Mouse (Mus musculus): ENCODE results near the gene Casc3.

GRCm38 (mm10) chr11:98827877-98828276 lies 23.2 kb downstream of the Casc3 start:
- TF ChIP-seq MXI1 (IDR thresholded peaks at IDR 0.05; ENCODE audit: low read depth, low read length) (no peak), CTCF (conservative IDR thresholded peaks at IDR 0.05 in 1 of 2, IDR thresholded peaks at IDR 0.05 in 1 of 2; ENCODE audit: low read depth in 2 of 2, low read length in 2 of 2) (no peak), HCFC1 (IDR thresholded peaks at IDR 0.05; ENCODE audit: low read depth, low read length) (no peak), UBTF (IDR thresholded peaks at IDR 0.05; ENCODE audit: low read depth, low read length) (no peak), MAFK (IDR thresholded peaks at IDR 0.05; ENCODE audit: insufficient replicate concordance, low read length) (no peak), SIN3A (IDR thresholded peaks at IDR 0.05; ENCODE audit: low read length) (no peak)

All from CH12.LX (cell line).